Mouse (Mus musculus) bone marrow, adult 2 months (tissue): ENCODE data around the gene Ucn2. TPM values are rescaled to one million over a fixed set of nuclear protein-coding genes. Genes with fewer than 3 reads are reported as not detected.

Source experiments
- H3K27ac ChIP-seq: fragments of 200-500 bp; 2 replicates; pipeline ENCODE4 v1.5.1; 2012; ENCODE audit warnings: low read depth, mild to moderate bottlenecking, control low read depth, inconsistent platforms, low read length; ENCODE audit not compliant: control insufficient read depth, poor library complexity, insufficient read depth
- H3K4me1 ChIP-seq: fragments of 200-500 bp; 2 replicates; pipeline ENCODE4 v1.6.1; 2011; ENCODE audit warnings: low read length; ENCODE audit not compliant: control insufficient read depth, insufficient read depth
- H3K4me3 ChIP-seq: fragments of 200-500 bp; replicated peaks from 2 replicates; pipeline ENCODE3; 2011; ENCODE audit warnings: mild to moderate bottlenecking, low read depth, low read length, control low read depth; ENCODE audit not compliant: control insufficient read depth
- CTCF ChIP-seq: fragments of 200-500 bp; IDR thresholded peaks from 2 replicates; pipeline ENCODE4 v1.5.1; 2011; ENCODE audit warnings: low read length, control low read depth; ENCODE audit not compliant: control insufficient read depth, insufficient read depth
- POLR2A ChIP-seq: fragments of 200-500 bp; IDR thresholded peaks from 2 replicates; pipeline ENCODE4 v1.6.1; 2011; ENCODE audit warnings: low read depth, mild to moderate bottlenecking, control low read depth, low read length, borderline replicate concordance; ENCODE audit not compliant: control insufficient read depth
- WGBS: fragments of 180-500 bp; shearing (Covaris S2); methylation state at CpG from one replicate; pipeline ENCODE4 v1.1.7; 2018; 5-methylcytosine and 5-hydroxymethylcytosine counted together
- polyA plus RNA-seq: library from polyadenylated mRNA; stranded (reverse); fragments of >200 nt; gene quantifications from 2 replicates; pipeline ENCODE4 v1.2.4, GENCODE M21; 2011; ENCODE audit warnings: low replicate concordance; ENCODE audit not compliant: missing spikeins, insufficient read depth, insufficient read length

Ucn2 gene
- polyA plus RNA-seq, 1 experiment: not detected

GRCm38 (mm10) chr9:108998287-108999166 is 12.7 kb downstream of the Ucn2 start:
- peak overlapping the region; percentile 94 for H3K27ac ChIP-seq
- H3K4me1 ChIP-seq: peaks cover 15% of the 10 kb centered on the region; the same call in 1 of the 2 replicates
- no peak for TF ChIP-seq POLR2A
- TF ChIP-seq CTCF: no peak
- H3K4me3 ChIP-seq: peak overlapping the region; percentile 28
- WGBS: 55% methylated on average over 19 of the region's 19 CpGs

- WGBS: 3% methylated on average over 4 of the region's 4 CpGs
- H3K4me1 ChIP-seq: peaks cover 13% of the 10 kb centered on the region; the same call in 1 of the 2 replicates
- peak overlapping the region; percentile 11 for H3K4me3 ChIP-seq
- TF ChIP-seq CTCF (no peak), POLR2A (peak; percentile 41; the same call in 1 of the 2 replicates)
- H3K27ac ChIP-seq: peak overlapping the region; percentile 94
Observed at GRCm38 (mm10) chr9:108999167-108999526, 13.3 kb downstream of the Ucn2 start.

- Histone ChIP-seq H3K27ac (no peak overlapping the region), H3K4me3 (no peak overlapping the region), H3K4me1 (peaks cover 12% of the 10 kb centered on the region; the same call in 1 of the 2 replicates)
- 14% methylated on average over 3 of the region's 3 CpGs for WGBS
- TF ChIP-seq CTCF (peak; percentile 98), POLR2A (no peak)
Observed at GRCm38 (mm10) chr9:109000726-109001125, 14.9 kb downstream of the Ucn2 start.

- Histone ChIP-seq H3K4me1 (peaks cover 9% of the 10 kb centered on the region; the same call in 1 of the 2 replicates), H3K4me3 (no peak overlapping the region), H3K27ac (no peak overlapping the region)
- WGBS: 64% methylated on average over 2 of the region's 2 CpGs
- TF ChIP-seq POLR2A (no peak), CTCF (peak; percentile 72)
Observed at GRCm38 (mm10) chr9:109003201-109003600, 17.4 kb downstream of the Ucn2 start.

- no peak overlapping the region for H3K27ac ChIP-seq
- 73% methylated on average over 21 of the region's 21 CpGs for WGBS
Observed at GRCm38 (mm10) chr9:109007025-109007780, 21.4 kb downstream of the Ucn2 start.

GRCm38 (mm10) chr9:109008081-109008480 is 22.3 kb downstream of the Ucn2 start:
- WGBS: 85% methylated on average over 9 of the region's 9 CpGs
- H3K4me3 ChIP-seq: no peak overlapping the region
- TF ChIP-seq POLR2A (no peak), CTCF (no peak)
- H3K4me1 ChIP-seq: no peaks in the 10 kb centered on the region
- H3K27ac ChIP-seq: no peak overlapping the region

More at GRCm38 (mm10) chr9:109007025-109007780, 21.4 kb downstream of the Ucn2 start:
- H3K4me3 ChIP-seq: no peak overlapping the region
- no peaks in the 10 kb centered on the region for H3K4me1 ChIP-seq
- no peak for TF ChIP-seq CTCF
- TF ChIP-seq POLR2A: no peak

- no peak overlapping the region for H3K27ac ChIP-seq
- 51% methylated on average over 10 of the region's 10 CpGs for WGBS
Observed at GRCm38 (mm10) chr9:109008994-109009635, 23.3 kb downstream of the Ucn2 start.

GRCm38 (mm10) chr9:109009636-109010315 is 24.0 kb downstream of the Ucn2 start:
- Histone ChIP-seq H3K4me3 (no peak overlapping the region), H3K27ac (no peak overlapping the region), H3K4me1 (no peaks in the 10 kb centered on the region)
- no peak for TF ChIP-seq CTCF
- 17% methylated on average over 17 of the region's 17 CpGs for WGBS

More at GRCm38 (mm10) chr9:109008994-109009635, 23.3 kb downstream of the Ucn2 start:
- TF ChIP-seq POLR2A: no peak
- TF ChIP-seq CTCF: no peak
- Histone ChIP-seq H3K4me3 (no peak overlapping the region), H3K4me1 (no peaks in the 10 kb centered on the region)
